Mouse (Mus musculus) adrenal gland, postnatal 10 days (tissue): ENCODE data around the gene Gm281. TPM values are rescaled to one million over a fixed set of nuclear protein-coding genes. Genes with fewer than 3 reads are reported as not detected.

Source experiments
- DNase-seq: peaks from one replicate; pipeline ENCODE4 v3.0.0; 2021; ENCODE audit warnings: mixed read lengths
- microRNA-seq: library from miRNA; unstranded; fragments of <30 nt; microRNA quantifications from one replicate; pipeline ENCODE4 v1.2.0, GENCODE M21; 2021
- total RNA-seq, 2 experiments: library from RNA; stranded (reverse); gene quantifications; 2 replicates each; pipeline ENCODE4 v1.2.3; 2021

The Gm281 gene
- total RNA-seq, 2 experiments from 2014 or later = not detected

GRCm38 (mm10) chr14:13812801-13813479 lies 101.3 kb downstream of the Gm281 start:
- no peak for DNase-seq

- no peak for DNase-seq
These were observed 123.8 kb downstream of the Gm281 start for GRCm38 (mm10) chr14:13790446-13790845.

GRCm38 (mm10) chr14:13790001-13790400 lies 124.3 kb downstream of the Gm281 start:
- DNase-seq = no peak

DNA sequence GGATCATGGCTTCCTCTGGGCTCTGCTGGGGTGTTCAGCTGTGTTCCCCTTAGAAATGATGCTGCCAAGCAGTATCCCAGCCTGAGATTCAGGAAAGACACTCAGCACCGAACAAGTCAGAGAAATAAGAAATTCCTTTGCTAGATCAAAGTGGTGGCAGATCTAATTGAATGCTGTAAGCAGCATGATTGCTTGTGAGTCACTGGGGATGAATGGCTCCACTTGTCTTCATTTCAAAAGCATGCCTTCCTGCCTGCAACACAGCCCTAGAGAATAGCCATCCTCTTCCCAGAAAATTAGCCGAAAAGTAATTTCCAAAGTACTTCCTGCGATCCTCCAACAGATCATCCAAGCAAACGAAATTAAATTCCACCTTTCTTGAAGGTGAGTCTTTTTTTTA lies 131.3 kb downstream of the Gm281 start:
- no peak for DNase-seq

- DNase-seq = no peak
These were observed 135.9 kb downstream of the Gm281 start for GRCm38 (mm10) chr14:13778383-13778782.

DNA sequence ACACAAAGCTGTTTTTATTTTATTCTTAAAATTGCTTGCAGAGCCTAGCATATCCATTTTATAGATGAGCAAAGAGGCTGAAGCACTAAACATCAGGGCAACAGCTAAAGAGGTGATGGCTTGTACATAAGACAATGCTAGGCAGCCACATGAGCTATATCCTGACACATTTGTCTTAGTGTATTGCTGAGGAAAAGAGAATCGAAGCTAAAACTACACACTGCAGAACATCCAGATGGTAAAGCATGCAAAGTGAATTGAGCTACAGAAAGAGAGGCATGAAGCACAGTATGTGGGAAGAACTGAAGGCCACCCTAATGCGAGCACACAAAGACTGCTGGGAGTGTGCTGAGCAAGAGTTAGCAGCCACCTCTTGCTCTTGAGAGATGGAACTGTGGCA lies 143.1 kb downstream of the Gm281 start:
- no peak for DNase-seq

DNA sequence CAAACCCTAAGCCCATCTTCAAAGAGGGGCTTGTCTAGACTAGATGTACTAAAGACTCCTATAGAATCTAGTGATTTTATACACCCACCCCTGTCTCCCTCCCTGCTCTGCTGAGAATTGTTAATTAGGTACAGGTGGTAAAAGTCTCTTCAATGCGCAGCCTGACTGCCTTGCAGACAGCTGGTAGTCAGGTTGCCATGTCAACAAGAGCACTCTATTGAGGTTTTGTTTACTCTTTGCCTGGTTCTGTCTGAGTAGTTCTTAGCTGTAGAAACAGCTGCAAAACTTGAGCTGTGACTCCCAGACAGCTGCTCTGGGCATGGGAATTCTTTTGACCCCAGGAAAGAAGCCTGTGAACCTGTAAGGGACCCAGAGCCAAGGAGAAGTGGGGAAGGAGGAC lies 143.6 kb downstream of the Gm281 start:
- no peak for DNase-seq

Small RNAs within 50 kb of the gene (microRNA-seq; reads per million reads assigned to microRNA genes)
- gene Gm27506 = not detected

Other genes starting within 250 kb of the Gm281 start
- gene Sntn, start 243.6 kb downstream of the Gm281 start, total RNA-seq = not detected
- gene Atxn7, start 47.0 kb upstream of the Gm281 start, total RNA-seq = 10 to 100 TPM; 22.6 to 26.2 TPM
- gene Thoc7, start 47.4 kb upstream of the Gm281 start, total RNA-seq = 100 to 1,000 TPM; 133 to 134 TPM
- gene Psmd6, start 206.5 kb upstream of the Gm281 start, total RNA-seq = 100 to 1,000 TPM; 118 to 130 TPM